Mouse (Mus musculus) heart, adult 9 months (tissue): ENCODE data around the gene 4930412O13Rik.

Source experiments
- DNase-seq, 2 experiments: peaks; one replicate each; pipeline ENCODE4 v3.0.0; 2022; ENCODE audit warnings: low spot score in 2 of 2

Gene 4930412O13Rik

DNA sequence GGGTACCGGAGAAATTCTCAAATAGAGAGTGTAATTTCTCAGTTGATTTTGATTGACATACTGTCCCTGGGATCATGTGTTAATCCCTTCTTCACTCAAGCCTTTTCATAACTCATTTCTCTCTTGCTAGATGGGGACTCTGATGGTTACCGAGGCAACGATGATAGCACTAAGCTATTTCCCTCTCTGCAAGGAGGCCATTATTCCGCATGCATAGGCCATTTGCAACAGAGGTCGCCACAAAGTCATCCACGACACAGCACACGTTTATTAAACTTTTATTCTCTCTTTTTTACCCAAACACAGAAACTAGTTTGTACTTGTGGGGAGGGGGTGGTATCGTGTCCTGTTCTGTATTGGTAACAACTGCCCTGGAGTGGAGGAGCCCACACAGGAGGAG lies 16.8 kb downstream of the 4930412O13Rik start:
- no peak for DNase-seq

DNA sequence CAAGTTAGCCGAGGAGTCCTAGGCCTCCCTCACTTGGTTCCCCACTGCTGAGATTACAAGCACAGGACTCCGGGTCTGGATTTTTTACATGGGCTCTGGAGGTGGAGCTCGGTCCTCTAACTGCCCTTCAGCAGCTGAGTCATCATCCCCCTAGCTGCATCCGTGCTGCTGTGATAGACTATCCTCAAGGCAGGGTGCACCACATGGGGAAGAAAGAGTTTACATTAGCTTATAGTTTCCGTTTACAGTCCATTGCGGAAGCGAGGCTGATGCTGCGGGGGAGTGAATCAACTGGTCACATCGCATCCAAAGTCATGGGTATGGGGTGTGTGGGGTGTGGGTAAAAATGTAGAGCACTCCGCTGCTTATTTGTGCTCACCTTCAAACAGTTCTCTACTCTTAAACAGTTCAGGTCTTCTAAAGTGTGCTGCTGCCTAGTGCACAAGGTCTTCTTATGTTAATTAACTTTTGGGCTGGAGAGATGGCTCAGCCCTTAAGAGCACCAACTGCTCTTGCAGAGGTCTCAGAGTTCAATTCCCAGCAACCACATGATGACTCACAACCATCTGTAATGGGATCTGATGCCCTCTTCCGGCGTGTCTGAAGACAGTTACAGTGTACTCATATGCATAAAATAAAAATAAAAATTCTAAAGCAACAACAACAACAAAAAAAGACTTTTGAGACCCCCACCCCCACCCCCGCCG lies 23.0 kb downstream of the 4930412O13Rik start:
- DNase-seq, result no peak

GRCm38 (mm10) chr2:9905995-9906394 lies 24.9 kb downstream of the 4930412O13Rik start:
- DNase-seq, result no peak

- no peak for DNase-seq
Measured at GRCm38 (mm10) chr2:9917602-9918001, 36.5 kb downstream of the 4930412O13Rik start.

DNA sequence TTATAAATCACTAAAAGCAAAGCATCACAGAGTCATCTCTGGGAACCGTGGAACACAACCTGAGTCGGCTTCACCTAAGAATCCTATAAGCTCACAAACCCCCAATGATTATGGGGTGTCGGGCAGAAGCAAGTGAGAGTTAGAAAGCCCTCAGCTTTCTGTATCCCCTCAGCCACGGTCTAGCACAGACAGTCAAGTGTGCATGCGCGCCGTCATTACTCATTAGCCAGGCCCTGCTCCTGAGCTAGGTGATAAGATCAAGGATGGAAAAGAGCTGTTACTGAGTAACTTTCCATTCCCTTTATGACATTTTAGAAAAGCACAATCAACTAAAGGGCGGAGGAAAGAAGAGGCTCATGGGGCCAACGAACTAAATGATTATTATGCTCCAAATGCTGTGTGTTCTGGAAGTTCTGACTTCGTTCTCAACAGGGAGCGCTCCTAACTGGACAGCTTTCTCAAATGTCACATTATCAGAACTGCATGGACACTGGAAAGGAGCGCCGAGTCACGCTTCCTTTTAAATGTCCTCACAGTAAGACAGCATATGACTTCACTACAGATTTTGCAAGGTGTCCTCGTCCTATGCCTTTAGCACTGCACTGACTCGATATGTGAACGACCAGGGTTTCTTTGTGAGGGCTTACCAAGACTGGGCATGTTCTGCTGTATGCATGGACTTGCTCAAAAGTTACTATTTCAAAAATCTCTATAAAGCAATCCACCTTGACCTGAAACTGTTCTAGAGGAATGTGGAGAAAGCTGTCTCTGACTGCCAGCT lies 37.8 kb downstream of the 4930412O13Rik start:
- DNase-seq, result no peak

GRCm38 (mm10) chr2:9926194-9926904 lies 45.3 kb downstream of the 4930412O13Rik start:
- DNase-seq, result no peak

DNA sequence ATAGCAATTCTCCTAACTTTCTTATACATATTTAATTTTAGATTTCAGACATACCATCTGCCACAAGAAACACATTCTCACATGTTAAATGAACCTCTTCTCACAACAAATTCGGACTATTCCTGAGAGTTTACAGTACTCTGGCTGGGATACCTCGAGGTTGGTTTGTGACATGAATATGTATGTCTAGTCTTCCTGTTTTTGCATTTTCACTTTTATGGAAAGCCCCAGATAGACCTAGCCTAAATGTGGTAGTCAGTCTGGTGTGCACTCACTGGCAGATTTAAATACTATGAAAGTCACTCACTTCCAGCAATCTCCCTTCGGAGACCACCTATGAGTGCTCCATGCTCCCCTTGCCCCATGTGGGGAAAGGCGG lies 45.8 kb downstream of the 4930412O13Rik start:
- no peak for DNase-seq
